Mouse (Mus musculus) testis, adult 2 months (tissue): ENCODE measurements around the gene Wdr86.

Experiments
- CTCF ChIP-seq: fragments of 200-500 bp; IDR thresholded peaks from 2 replicates; pipeline ENCODE4 v1.5.1; 2012; ENCODE audit warnings: low read depth, mild to moderate bottlenecking, inconsistent platforms, low read length, moderate library complexity; ENCODE audit not compliant: control insufficient read depth, insufficient read depth, insufficient replicate concordance
- POLR2A ChIP-seq: fragments of 200-500 bp; IDR thresholded peaks from 2 replicates; pipeline ENCODE4 v1.6.1; 2012; ENCODE audit warnings: low read depth, mild to moderate bottlenecking, inconsistent platforms, low read length, moderate library complexity; ENCODE audit not compliant: control insufficient read depth

GRCm38 (mm10) chr5:24701271-24701670 is 29.3 kb downstream of the Wdr86 start:
- TF ChIP-seq CTCF (no peak), POLR2A (no peak)
